Mouse (Mus musculus) lung, postnatal 0 days (tissue): ENCODE results near the gene Plp1.

ENCODE experiments used
- CTCF ChIP-seq: IDR thresholded peaks from 2 replicates; pipeline ENCODE4 v1.5.1; 2016; ENCODE audit warnings: antibody characterized with exemption, mild to moderate bottlenecking
- EP300 ChIP-seq: IDR thresholded peaks from 2 replicates; pipeline ENCODE4 v1.6.1; 2016; ENCODE audit warnings: antibody characterized with exemption, mild to moderate bottlenecking, control low read depth

DNA sequence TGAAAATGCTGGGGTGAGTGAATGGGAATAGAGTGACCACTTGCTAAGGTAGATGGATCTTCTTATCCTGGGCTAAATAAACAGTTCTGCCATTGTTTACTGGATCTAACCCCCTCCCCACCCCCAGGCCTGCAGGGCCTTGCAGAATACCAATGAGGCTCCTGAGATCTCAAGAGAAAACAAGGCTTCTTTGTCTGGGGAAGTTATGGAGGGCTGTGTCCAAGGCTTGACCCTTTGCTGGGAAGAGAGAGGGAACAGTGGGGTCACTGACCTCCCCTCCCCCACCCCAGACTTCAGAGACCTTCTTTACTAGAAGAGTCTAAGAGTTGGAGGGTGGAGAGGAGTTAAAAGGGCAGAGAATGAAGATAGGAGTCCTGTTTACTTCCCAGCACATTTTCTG, 6.1 kb downstream of the Plp1 start:
- no peak for TF ChIP-seq EP300
- TF ChIP-seq CTCF, result no peak
